Mouse (Mus musculus) lung, adult 2 months (tissue): Measurements from ENCODE around the gene Zfp810.

Experiments
- CTCF ChIP-seq: fragments of 200-500 bp; IDR thresholded peaks from 2 replicates; pipeline ENCODE4 v1.5.1; 2011; ENCODE audit warnings: mild to moderate bottlenecking, low read length, control low read depth; ENCODE audit not compliant: insufficient read depth
- POLR2A ChIP-seq: fragments of 200-500 bp; IDR thresholded peaks from 2 replicates; pipeline ENCODE4 v1.6.1; 2011; ENCODE audit warnings: low read depth, mild to moderate bottlenecking, control low read depth, low read length, borderline replicate concordance; ENCODE audit errors: extremely low read depth

DNA sequence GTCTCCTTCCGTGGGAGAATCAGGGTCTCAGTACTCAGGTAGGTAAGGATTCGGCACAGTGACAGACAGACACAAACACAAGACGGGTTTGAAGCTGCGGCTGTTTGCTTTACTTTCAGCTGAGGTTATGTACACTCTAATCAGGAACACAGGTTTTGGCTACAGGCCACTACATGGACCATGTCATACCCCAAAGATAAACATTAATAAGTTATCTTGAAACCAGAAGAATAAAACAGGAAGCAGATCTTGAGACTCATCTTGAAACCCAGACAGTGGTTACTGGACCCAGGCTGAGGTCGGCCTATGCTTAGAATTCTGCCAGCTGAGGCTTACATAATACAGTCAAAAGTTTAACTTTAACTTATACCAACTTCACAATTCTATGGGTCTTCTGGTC lies 5.8 kb upstream of the Zfp810 start:
- TF ChIP-seq POLR2A (no peak), CTCF (no peak)
